Mouse (Mus musculus) lung, adult 10 weeks (tissue): ENCODE results near the gene Gm49510. TPM values are rescaled to one million over a fixed set of nuclear protein-coding genes. Genes with fewer than 3 reads are reported as not detected.

Experiments
- polyA plus RNA-seq: library from polyadenylated mRNA; stranded (reverse); fragments of 350-450 nt; fragmentation: Illumina TruSeq; extraction: RNeasy Lipid Tissue Mini Kit (QIAGEN cat#74804); gene quantifications from one replicate; pipeline ENCODE4 v1.2.3, GENCODE M21; 2014; ENCODE audit warnings: low read depth, low replicate concordance; ENCODE audit not compliant: insufficient read depth

The Gm49510 gene
- polyA plus RNA-seq: not detected

DNA sequence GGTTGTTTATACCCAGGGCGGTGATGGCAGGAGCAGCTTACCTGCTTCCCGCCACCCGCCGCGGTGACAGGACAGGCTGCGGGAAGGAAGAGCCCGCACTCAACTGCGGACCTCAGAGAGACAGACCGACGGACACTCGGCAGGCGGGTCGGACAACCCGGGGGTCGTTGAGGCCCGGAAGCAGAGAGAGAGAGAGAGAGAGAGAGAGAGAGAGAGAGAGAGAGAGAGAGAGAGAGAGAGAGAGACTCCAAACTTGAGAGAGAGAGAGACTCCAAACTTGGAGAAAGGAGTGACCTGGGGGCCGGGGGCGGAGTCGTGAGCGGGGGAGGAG, at the start of gene Gm49510:
Gm49510 (plus strand) TSS at position 259 of the 331 bp plus-strand sequence.

GRCm38 (mm10) chr15:78855303-78855965, 44.0 kb upstream of the Gm49510 start, which contains the start of gene Lgals2:
Lgals2 (minus strand) TSS chr15:78855529.

GRCm38 (mm10) chr15:78876991-78877809, 22.3 kb upstream of the Gm49510 start, which contains the start of gene Gga1:
Gga1 (plus strand) TSS chr15:78877190.

DNA sequence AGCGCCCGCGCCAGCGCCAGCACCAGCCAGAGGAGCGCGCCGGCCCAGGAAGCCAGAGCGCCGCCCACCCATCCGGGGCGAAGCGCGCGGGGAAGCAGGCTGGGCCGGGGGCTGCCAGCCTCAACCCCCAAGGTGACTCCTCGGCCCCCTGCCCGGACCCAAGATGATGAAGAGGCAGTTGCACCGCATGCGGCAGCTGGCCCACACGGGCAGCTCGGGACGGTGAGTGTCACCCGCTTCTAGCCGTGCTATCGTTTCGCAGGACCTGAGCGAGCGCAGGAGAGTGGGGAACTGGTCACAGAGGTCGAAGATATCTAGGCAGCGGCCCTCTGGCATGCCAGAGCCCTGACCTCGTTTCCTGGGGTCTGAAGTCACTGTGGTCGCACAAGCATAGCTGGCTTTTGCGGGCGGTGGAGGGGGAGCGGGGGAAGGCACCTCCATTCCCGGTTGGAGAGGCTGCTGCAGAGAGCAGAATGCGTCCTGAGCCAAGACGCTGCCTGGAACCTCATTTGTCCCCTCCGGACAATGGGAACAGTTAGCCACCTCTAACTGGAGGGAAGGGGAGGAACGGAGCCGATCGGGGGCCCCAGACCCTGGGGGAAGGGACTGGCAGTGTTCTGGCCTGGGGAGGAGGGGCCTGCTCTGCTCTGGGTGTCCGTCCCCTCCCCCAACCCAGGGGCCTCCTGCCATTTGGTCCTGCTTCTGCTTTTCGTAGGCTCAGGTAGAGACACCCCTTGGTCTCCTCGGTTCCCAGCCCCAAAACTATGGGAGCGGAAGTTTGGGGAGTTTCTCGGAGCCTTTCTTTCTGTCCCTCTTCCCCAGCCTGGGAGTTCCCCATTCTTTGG, 495 bp downstream of the Gm49510 start, which contains the start of gene Sh3bp1:
Sh3bp1 (plus strand) TSS at position 29 of the 845 bp plus-strand sequence.

GRCm38 (mm10) chr15:78913632-78914090, 14.2 kb downstream of the Gm49510 start, which contains the start of gene Pdxp:
Pdxp (plus strand) TSS chr15:78913919.

GRCm38 (mm10) chr15:78926021-78926919, 26.8 kb downstream of the Gm49510 start, which contains the start of gene Lgals1:
Lgals1 (plus strand) TSS chr15:78926725.

DNA sequence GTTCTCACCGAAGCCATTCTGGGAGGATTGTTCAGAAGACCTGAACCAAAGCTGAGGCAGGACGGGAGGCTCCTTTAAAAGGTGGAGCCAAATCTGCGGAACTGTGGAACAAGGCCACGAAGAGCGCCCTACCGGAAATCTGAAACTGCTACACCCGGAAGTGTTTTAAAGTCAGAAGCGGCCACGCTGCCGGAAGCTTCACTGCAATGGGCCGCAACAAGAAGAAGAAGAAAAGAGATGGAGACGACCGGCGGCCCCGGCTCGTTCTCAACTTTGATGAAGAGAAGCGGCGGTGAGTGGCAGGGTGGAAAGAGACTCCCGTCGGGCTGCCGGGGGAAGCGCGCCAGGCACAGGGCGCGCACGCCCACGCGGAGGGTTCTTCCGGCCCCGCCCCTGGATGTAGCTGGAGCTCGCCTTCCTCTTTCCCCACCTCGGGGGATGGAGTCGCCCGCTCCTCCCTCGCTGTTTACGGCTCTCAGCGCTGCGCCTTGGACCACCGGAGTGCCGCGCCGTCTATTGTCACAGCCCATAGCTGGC, 35.4 kb downstream of the Gm49510 start, which contains the start of gene Nol12:
Nol12 (plus strand) TSS at position 150 of the 537 bp plus-strand sequence.

GRCm38 (mm10) chr15:78947657-78948056, 48.2 kb downstream of the Gm49510 start, which contains the start of gene Triobp:
Triobp (plus strand) TSS chr15:78947724.

Other genes with a start within 250 kb of the Gm49510 start
- gene Elfn2, start 180.9 kb upstream of the Gm49510 start, polyA plus RNA-seq: not detected
- gene Mfng, start 126.2 kb upstream of the Gm49510 start, polyA plus RNA-seq: 33.1 TPM
- gene Card10, start 96.6 kb upstream of the Gm49510 start, polyA plus RNA-seq: 11.6 TPM
- 85.0 TPM for gene Cdc42ep1, start 57.0 kb upstream of the Gm49510 start, polyA plus RNA-seq
- 4.2 TPM for gene Lgals2, start 44.1 kb upstream of the Gm49510 start, polyA plus RNA-seq
- gene Gga1, start 22.5 kb upstream of the Gm49510 start, polyA plus RNA-seq: 41.9 TPM
- gene Sh3bp1, start 101 bp downstream of the Gm49510 start, polyA plus RNA-seq: 11.6 TPM
- 1.4 TPM for gene Pdxp, start 14.3 kb downstream of the Gm49510 start, polyA plus RNA-seq
- gene Lgals1, start 27.1 kb downstream of the Gm49510 start, polyA plus RNA-seq: 364 TPM
- 24.6 TPM for gene Nol12, start 35.3 kb downstream of the Gm49510 start, polyA plus RNA-seq
- gene Triobp, start 48.1 kb downstream of the Gm49510 start, polyA plus RNA-seq: 23.1 TPM
- gene H1f0, start 128.8 kb downstream of the Gm49510 start, polyA plus RNA-seq: 89.9 TPM
- not detected for gene Galr3, start 142.2 kb downstream of the Gm49510 start, polyA plus RNA-seq
- gene Ankrd54, start 163.2 kb downstream of the Gm49510 start, polyA plus RNA-seq: 22.8 TPM
- 61.9 TPM for gene Eif3l, start 175.5 kb downstream of the Gm49510 start, polyA plus RNA-seq
- 9.4 TPM for gene Micall1, start 209.2 kb downstream of the Gm49510 start, polyA plus RNA-seq
- 117 TPM for gene Polr2f, start 241.3 kb downstream of the Gm49510 start, polyA plus RNA-seq
- gene 1700088E04Rik, start 241.6 kb downstream of the Gm49510 start, polyA plus RNA-seq: 25.5 TPM